Mouse (Mus musculus) c-Kit-positive CD71-negative TER-119-negative erythroid progenitor cells, embryonic 14.5 days (primary cell): ENCODE results near the gene Gm6096.
"Not testable (repeated sequence)": the region's sequence is repeated elsewhere in the genome, so short reads cannot be mapped to it uniquely, and the experiment has no call there.

ENCODE experiments used
- DNase-seq: peaks from one replicate; pipeline ENCODE4 v3.0.0-alpha.2; 2013; ENCODE audit warnings: low read depth

Gm6096 gene

DNA sequence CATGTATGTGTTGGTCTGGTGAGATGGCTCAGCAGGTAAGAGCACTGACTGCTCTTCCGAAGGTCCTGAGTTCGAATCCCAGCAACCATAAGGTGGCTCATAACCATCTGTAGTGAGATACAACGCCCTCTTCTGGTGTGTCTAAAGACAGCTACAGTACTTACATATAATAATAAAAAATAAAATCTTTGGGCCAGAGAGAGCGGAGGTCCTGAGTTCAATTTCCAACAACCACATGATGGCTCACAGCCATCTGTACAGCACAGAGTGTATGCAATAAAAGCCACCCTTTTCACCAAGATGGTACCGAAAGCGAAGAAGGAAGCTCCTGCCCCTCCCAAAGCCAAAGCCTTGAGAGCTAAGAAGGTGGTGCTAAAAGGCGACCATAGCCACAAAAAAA, at the start of gene Gm6096:
TSS of gene Gm6096 (plus strand) at position 301 of the 400 bp plus-strand sequence.
- no peak for DNase-seq

DNA sequence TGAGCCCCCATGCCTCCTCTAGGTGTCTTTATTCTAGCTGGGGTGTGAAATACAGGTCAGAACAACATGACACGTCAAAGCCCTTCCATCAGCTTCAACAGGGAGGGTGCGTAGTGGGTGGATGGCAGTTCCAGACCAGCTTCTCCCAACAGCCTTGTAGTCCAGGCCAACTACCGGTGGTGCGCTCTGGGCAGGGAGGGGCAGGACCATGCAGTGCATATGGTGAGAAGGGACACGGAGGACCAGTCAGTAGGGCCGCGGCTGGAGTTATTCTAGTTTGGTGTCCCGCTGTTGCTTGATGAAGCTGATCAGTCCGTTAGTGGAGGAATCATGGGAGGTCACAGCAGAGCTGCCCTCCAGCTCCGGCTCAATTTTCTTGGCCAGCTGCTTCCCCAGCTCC, 48.7 kb upstream of the Gm6096 start:
- not testable (repeated sequence) for DNase-seq

DNA sequence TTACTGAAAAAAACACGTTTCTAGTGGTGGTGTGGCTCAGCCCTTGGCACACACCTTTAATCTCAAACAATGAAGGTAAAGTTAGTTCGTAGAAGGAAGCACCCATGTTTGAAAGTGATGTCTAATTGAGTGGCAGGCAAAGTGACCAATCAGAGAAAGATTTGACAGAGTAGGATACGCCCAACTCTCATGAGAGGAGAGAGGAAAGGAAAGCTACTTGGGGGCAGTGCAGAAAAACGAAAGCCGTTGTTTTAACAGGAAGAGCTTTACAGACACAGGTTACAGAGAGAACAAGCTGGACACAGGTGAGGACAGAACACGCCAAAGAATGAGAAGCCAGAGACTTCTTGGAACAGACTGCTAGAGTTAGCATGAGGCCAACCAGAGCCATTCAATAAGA, 44.5 kb upstream of the Gm6096 start:
- DNase-seq: no peak

DNA sequence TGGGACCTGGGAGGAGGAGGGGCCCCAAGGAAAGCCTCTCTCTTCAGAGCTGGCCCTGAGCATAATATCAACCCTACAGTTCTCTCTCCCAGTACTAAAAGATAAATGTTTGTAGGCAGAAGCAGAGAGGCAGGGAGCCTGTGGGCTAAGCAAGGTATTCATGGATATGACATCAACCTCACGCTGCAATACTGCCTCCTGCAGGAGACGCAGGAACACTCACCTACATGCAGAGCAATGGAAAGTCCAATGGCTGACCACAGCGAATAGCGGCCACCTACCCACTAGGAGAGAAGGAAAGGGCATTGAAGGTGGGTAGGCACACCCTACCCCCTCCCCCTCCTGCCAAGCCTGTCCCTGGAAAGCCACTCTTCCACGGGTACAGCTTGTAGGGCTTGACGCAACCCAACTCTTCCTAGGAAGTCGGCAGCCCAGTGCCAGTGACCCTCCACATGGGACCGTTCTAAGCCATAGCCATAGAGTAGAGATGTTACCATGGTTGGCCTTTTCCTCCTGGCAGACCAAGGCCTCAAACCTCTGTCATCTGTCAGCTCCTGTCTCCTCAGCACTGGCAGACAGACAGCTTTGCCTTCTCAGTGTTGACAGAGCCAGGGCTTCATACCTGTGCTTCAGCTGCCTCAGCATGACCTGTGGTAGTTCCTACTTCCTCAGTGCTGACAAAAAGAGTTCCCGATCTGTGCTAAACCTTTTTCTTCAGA, 42.7 kb upstream of the Gm6096 start:
- no peak for DNase-seq

DNA sequence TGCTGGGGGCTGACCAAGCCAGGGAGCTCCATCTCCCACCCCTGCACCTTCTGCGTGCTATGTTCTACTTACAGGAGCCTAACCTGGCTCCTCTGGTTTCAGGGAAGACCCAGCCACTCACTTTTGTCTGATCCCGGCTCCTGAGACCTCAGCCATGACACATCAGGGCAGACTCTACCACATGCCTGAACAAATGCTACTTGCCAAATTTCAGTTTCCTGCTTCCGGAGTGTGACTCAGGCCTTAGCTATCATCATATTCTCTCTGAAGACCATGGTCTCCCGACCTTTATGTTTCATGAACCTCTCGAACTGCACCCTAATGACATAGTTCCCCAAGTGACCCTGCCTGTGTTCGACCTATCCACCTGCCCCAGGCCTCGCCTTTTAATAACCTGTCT, 37.6 kb upstream of the Gm6096 start:
- DNase-seq: no peak

DNA sequence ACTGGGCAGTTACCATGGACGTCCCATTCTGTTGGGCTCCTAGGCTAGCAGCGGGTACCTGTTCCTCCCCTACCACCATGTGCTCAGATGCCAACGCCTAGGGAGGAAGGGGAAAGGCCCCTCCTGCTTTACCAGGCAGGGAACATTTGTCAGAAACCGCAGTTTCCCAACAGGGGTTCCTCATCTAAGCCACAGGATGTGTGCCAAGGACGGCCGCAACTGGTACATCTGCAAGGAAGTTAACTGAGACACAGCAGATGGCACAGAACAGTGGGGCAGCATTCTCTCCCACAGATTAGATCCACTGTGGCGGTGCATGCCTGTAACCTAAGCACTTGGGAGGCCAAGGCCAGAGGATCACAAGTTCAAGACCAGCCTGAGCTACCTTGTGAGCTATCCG, 36.2 kb upstream of the Gm6096 start:
- DNase-seq: no peak

DNA sequence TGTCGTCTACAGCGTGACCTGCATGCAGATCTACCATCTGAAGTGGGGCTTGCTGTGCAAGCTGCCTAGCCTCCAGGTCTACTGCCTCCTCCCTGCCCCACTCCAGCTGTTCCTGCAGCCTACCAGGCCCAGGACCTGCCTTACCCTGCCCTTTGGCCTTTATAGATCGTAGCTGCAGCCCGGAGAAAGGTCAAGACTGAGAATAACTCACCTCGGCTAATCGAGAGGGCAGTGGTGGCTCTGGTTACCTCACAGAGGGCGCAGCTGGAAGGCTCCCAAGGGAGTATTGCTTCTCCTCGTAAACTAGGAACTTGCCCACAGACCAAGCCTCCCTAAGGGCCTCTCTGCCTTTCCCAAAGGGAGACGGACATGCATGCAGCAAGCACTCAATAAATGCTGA, 35.4 kb upstream of the Gm6096 start:
- DNase-seq: no peak

DNA sequence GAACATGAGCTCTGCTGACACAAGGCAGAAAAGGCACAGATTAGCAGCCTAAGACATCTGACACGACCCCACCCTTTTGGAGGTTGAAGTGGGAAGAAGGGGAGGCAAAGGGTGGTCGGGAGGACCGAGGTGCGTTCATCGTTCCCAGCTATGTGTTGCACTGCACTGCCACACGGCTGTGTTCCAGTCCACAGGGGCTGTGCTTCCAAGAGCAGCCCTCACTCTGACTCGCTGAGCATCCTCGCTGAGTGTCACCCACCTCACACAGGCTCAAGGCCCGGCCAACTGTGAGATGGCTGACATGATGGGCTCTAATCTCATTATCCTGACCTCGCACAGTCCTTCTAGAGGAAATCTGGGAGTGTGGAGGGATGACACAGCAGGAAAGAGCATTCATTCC, 34.4 kb upstream of the Gm6096 start:
- no peak for DNase-seq

DNA sequence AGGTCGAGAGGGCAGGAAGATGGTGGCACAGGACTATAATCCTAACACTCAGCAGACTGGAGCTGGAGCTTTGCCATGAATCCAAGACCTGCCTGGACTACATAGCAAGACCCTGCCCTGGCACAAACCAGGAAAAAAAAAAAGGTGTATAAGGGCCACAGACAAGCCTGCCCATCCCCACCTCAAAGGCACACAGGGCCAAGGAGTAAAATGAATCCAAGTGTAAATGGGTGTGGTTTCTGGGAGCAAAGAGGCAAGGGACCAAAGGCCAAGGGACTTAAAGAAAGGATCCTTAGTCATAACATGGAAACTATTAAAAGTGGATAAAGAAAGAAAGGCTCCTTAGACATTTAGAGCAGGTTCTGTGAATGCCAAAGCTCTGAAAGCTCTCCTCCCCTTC, 32.3 kb upstream of the Gm6096 start:
- DNase-seq: no peak

DNA sequence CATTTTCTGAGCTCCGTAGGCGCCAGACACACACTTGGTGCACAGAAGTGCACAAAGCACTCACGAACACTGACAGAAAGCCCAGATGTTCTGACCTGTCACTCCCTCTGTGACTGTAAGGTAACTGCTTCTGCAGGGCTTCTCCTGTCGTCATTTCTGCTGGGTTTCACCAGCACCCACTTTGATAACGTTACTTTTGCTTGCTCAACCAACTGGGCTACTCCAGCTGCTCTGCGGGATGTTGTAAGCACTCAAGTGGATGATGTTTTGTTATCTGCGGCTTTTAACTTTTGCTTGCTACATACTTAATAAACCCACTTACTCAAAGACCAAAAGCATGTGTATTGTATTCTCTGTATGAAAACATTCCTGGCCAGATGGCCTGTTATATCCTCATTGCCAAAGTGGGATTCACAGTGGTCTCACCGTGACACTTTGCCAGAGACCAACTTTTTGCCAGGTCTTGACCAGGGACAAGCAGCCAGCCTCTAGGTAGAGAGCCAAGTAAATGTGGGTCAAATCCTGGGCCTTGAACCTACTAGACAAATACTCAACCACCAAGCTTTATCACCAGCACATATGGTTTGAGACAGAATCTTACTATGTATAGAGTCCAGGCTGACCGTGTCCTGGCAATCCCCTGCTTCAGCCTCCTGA, 29.1 kb upstream of the Gm6096 start:
- no peak for DNase-seq

DNA sequence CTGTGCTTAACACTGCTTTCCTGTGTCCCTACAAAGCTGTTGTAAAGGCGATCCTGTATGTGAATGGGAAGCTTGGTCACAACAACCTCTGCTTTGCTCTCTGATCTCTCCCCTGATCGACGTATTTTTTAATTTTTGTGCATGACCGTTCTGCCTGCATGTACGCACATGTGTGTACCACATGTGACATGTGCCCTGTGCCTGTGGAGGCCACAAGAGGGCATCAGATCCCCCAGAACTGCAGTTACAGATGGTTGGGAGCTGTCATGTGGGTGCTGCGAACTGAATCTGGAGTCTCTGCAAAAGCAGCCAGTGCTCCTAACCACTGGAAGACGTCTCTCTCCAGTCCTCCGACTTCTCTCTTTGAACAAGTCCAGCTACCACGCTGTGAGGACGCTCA, 28.5 kb upstream of the Gm6096 start:
- DNase-seq: no peak

DNA sequence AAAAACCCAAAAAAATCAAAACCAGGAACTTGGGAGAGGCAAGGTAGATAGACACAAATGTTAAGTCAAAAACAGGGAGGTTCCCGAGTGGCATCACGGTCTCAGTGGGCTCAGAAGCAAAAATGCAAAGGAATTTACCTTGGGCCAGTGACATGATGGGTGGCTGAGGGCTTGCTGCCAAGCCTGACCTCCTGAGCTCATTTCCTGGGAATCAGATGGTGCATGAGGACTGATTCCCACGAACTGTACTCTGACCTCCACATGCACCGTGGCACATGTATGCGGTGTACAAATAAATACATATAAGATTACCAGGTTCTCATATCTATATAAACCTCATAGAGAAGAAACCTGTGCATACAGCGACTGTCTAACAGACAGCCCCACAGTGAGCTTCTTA, 26.5 kb upstream of the Gm6096 start:
- no peak for DNase-seq

DNA sequence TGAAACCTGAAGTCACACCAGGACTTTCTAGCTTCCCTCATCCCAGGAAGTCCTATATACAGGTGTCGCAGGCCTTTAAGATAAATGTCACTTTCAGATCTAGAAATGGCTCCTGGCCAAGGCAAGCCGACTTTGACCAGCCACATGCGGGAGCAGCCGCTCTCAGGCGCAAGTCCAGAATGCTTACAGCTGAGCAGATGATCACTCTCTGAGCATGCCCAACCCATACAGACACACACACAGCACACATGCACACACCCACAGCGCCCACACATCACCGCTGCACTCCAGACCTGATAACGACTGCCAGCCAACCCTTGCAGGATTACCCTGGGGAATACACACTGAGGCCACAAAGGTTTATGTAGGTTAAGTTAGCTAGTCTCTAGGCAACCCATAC, 24.8 kb upstream of the Gm6096 start:
- no peak for DNase-seq

DNA sequence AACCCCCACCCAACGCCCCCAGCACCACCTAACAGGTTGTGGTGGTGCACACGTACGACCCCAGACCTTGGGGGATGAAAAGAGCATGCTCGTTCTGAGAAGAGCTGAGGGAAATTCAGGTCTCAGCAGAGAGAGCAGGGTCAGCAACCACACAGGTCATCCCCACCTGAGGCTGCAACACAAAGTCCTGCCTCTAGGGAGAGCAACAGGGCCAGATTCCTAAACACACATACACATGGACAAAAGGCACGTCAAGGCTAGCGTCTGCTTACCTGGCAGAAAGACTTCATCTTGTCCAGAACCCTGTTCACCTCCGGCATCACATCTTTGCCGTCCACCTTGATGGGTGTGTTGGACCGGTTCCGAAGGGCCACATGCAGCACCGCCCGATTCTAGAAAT, 24.0 kb upstream of the Gm6096 start:
- no peak for DNase-seq

DNA sequence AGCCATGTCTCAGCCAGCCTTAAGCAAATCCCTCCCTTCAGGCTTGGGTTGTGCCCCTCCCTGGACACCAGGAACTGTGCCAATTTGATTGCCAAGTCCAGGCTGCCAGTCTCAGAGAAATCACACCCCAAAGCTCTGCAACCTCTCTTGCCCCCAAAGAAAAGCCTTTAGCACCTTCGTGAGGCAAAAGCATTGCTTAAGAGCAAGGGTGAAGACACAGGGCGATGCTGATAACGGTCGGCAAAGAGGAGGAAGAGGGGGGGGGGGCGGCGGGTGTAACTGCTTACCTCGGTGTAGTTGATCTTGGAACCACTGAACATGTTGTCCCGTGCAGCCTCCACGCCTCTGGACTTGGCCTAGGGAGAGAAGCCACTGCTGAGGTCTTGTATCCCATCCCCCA, 22.2 kb upstream of the Gm6096 start:
- DNase-seq: no peak

DNA sequence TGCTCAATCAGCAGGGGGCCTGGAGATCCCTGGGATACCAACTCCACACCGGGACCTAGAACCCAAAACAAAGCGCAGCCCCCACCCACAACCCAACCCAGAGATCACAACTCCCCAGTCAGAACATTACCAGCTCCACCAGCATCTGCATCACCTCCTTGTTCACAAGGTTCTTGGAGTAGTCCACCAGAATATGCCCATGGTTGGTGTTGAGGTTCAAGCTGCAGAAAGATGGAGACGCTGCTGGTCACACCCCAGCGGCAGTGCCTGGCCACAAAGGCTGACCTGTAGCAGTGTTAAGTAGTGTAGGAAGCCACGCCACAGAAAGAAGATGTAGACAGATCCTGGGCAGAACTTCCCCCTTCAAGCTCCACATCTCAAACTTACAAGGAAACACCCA, 21.7 kb upstream of the Gm6096 start:
- no peak for DNase-seq

DNA sequence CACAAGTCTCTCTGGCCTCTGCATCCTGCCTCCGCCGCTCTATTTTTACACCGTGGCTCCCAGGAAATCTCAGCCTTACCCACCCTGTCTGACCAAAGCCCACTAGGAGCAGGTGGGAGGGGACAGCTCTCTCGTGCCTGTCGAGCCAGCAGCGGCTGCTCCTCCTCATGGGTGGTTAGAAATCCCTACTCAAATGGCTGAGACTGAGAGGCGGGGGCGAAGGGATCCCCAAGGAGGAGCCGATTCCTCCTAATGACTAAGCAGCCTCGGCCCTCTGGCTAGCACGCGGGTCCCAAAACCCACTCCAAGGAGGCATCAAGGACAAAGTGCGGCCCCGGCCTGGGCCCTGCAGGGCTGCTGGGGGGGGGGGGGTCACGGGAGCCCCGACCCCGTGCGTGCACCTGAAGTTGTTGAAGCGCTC, 21.1 kb upstream of the Gm6096 start:
- DNase-seq: no peak

DNA sequence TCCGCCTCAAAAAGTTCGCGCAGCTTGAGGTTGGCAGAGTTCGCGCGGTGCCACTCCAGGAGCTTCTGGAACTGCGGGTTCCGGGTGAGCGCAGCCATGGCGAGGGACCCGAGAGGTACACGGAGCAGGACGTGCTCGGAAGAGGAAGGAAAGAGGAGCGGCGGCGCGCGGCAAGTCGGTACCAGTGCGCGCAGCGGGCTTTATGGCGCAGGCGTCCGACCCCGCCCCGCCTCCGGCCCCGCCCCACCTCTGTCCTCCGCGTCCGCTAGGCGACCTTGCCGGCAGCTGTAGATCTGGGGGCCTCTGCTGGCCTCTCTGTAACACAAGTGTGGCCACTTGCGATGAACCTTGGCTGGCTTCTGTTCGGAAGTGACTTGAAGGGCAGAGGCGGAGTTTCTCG, 20.7 kb upstream of the Gm6096 start, which contains the start of gene Gpi1:
TSS of gene Gpi1 (minus strand) at position 221 of the 400 bp plus-strand sequence.
- DNase-seq: peak; percentile 75

DNA sequence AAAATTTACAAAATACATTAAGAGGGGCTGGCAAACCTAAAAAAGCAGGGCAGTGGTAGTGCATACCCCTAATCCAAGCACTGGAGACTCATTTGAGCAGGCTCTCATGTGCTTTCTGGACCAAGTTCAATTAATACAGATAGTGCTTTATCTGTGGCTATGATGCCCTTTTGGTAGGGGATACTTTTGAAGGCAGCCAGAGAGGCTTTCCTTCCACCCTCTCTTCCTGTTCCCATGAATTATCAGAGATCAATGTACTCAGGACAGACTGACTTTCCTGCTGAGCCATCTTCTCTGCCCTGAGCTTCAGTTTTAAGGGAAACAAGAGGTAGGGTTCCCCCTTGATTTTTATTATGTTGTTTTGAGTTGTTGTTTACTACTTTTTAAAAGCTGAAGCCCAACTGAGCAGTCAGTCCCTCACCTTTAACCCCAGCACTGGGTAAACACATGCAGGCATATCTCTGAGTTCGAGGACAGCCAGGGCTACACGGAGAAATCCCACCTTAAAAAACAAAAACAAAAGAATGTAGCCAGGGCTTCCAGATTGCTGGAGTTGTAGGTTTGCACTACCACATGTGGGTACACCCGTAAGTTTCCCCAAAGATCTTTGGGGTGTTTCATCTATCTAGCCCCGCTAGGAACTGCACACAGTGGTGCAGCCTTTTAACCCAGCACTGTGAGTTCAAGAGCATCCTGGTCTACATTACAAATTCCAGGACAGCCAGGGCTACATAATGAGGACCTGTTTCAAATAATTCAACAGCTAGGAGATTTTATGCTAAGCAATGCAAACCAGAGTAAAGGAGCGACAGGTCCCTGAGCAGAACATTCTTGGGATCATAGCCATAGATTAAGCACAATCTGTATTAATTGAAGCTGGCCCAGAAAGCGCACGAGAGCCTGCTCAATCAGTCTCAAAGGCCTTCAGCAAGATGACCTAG, 17.8 kb upstream of the Gm6096 start:
- DNase-seq: no peak

DNA sequence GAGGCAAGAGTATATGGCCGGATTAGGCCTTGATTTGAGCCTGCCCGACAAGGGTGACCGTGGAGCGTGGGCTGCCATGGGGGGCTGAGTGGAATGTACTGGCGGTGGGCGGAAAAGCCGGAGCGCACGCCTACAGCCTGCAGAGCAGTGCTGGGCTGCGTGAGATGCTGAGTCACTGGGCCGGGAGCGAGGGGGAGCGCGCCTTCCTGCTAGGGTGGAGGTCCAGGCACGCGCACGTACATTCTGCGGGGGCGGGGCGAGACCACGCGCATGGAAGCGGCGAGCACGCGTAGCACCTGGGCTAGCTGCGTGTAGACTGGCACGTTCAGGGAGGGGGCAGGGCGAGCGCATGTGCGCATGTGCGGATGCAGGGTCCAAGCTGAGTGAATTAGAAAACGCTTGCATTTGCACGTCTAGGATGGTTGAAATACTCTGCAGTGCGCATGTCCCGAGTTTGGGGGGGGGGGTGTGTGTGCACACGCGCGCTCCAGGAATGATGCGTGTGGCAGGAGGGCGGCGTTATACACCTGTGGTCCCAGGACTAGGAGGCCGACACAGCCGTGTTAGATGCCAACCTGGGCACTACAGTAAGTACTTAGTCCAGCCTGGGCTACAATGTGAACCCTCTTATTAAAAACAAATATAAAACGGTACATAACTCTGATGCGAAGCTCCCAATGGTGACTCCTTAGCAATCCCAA, 16.8 kb upstream of the Gm6096 start:
- peak; percentile 95 for DNase-seq

DNA sequence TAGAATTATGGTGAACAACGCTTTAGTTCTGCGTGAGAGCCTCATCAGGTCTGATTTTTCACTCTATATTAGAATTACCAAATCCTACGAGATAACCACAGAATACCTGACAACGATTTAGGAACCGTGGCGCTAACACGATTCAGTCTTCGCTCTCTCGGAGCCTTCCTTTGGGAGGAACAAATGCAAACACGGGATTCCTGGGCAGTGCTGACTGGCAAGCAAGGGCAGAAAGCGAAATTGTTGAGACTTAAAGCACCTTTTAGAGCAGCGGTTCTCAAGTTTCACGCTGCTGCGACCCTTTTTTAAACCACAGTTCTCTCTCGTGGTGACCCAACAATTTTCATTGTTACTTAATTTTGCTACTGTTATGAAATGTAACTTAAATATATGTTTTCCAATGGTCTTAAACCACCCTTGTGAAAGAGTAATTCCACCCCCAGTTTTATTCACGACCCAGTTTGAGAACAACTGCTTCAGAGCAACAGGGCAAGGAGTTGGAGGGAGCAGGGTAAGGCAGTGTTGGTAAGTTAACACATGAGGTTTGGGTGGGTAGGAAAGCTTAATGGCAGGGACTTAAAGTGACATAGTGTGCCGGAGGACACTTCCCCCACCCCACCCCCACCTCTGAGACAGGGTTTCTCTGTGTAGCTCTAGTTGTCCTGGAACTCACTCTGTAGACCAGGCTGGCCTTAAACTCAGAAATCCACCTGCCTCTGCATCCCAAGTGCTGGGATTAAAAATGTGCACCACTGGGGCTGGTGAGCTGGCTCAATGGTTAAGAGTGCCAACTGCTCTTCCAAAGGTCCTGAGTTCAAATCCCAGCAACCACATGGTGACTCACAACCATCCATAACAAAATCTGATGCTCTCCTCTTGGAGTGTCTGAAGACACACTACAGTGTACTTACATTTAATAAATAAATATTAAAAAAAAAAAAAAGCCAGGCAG, 16.0 kb upstream of the Gm6096 start:
- DNase-seq: no peak
